8 mouse cellular contexts compared by ENCODE assay signal in genomic region chr4:85404424-85405194, GRCm38 (mm10).
DNase-seq lines count a peak whose midpoint lies in the region.

No protein-coding gene starts in this region.

- peak; percentile 55 for DNase-seq in gastrocnemius, adult 18-20 months (ENCODE audit: low spot score)
- DNase-seq in gastrocnemius, postnatal 25 days: no peak
- peak; percentile 84 for DNase-seq in ZHBTc4 (ENCODE audit: low read depth, low spot score)
- peak; percentile 66 to 76 for DNase-seq in cerebellum, postnatal 36 days
- peak; percentile 65 for DNase-seq in gastrocnemius, postnatal 10 days
- DNase-seq in kidney, postnatal 4 days: peak; percentile 79 to 81
- peak; percentile 48 for DNase-seq in lung, postnatal 25 days (ENCODE audit: low spot score)
- peak; percentile 52 for DNase-seq in skeletal muscle tissue, adult 2 months (ENCODE audit: low read depth, low spot score)
